Mouse (Mus musculus): ENCODE measurements at regions not wholly inside any gene's neighbourhood (a gene's known extent, or its start where the extent isn't known, plus 50 kb on each side); places are given as distances from the start of the nearest gene placed in this dataset.

- DNase-seq (ENCODE audit: extremely low read depth, insufficient read length, low spot score), result no peak
Measured at GRCm38 (mm10) chr3:56437058-56437457, 253.6 kb upstream of the Nbea start.

GRCm38 (mm10) chr3:56433495-56433894 lies 250.0 kb upstream of the Nbea start:
- DNase-seq (ENCODE audit: extremely low read depth, insufficient read length, low spot score), result no peak

- no peak for DNase-seq (ENCODE audit: extremely low read depth, insufficient read length, low spot score)
Measured at GRCm38 (mm10) chr3:56427201-56427600, 243.7 kb upstream of the Nbea start.

- no peak for DNase-seq (ENCODE audit: extremely low read depth, insufficient read length, low spot score)
Measured at GRCm38 (mm10) chr3:56397851-56398496, 214.5 kb upstream of the Nbea start.

GRCm38 (mm10) chr3:56393134-56393533 lies 209.6 kb upstream of the Nbea start:
- DNase-seq (ENCODE audit: extremely low read depth, insufficient read length, low spot score), result no peak

- no peak for DNase-seq (ENCODE audit: extremely low read depth, insufficient read length, low spot score)
Measured at GRCm38 (mm10) chr3:56380316-56380715, 196.8 kb upstream of the Nbea start.

GRCm38 (mm10) chr3:56379500-56379899 lies 196.0 kb upstream of the Nbea start:
- no peak for DNase-seq (ENCODE audit: extremely low read depth, insufficient read length, low spot score)

- no peak for DNase-seq (ENCODE audit: extremely low read depth, insufficient read length, low spot score)
Measured at GRCm38 (mm10) chr3:56362543-56362942, 179.0 kb upstream of the Nbea start.

- DNase-seq (ENCODE audit: extremely low read depth, insufficient read length, low spot score), result no peak
Measured at GRCm38 (mm10) chr3:56357035-56357701, 173.7 kb upstream of the Nbea start.

GRCm38 (mm10) chr3:56356163-56356882 lies 172.8 kb upstream of the Nbea start:
- no peak for DNase-seq (ENCODE audit: extremely low read depth, insufficient read length, low spot score)

Data from 3134 (cell line).